Mouse (Mus musculus) myocyte (in vitro differentiated cells): ENCODE results near the gene Prkag1. TPM values are rescaled to one million over a fixed set of nuclear protein-coding genes. Genes with fewer than 3 reads are reported as not detected.

Experiments used
- H3K27me3 ChIP-seq: one replicate; pipeline ENCODE4 v1.6.1; 2011; ENCODE audit not compliant: control insufficient read depth, insufficient read depth, insufficient read length
- H3K36me3 ChIP-seq: one replicate; pipeline ENCODE4 v1.6.1; 2011; ENCODE audit not compliant: control insufficient read depth, insufficient read depth
- H3K4me2 ChIP-seq: one replicate; pipeline ENCODE4 v1.6.1; 2011; ENCODE audit warnings: low read depth, control low read depth
- H3K4me3 ChIP-seq: one replicate; pipeline ENCODE4 v1.5.1; 2011; ENCODE audit warnings: mild to moderate bottlenecking, control low read depth, moderate library complexity
- H3K79me2 ChIP-seq: one replicate; pipeline ENCODE4 v1.6.1; 2011; ENCODE audit not compliant: control insufficient read depth, insufficient read depth
- H3ac ChIP-seq: one replicate; pipeline ENCODE4 v1.6.1; 2011; ENCODE audit not compliant: control insufficient read depth, insufficient read length
- CEBPB ChIP-seq: IDR thresholded peaks from 2 replicates; pipeline ENCODE4 v1.6.1; 2011; ENCODE audit warnings: mild to moderate bottlenecking, moderate library complexity; ENCODE audit not compliant: poor library complexity, insufficient read depth, severe bottlenecking
- E2F4 ChIP-seq: IDR thresholded peaks from one replicate; pipeline ENCODE4 v1.6.1; 2011; ENCODE audit warnings: mild to moderate bottlenecking, control low read depth, moderate library complexity; ENCODE audit not compliant: insufficient read depth
- MAX ChIP-seq: IDR thresholded peaks from one replicate; pipeline ENCODE4 v1.6.1; 2011; ENCODE audit warnings: low read depth, mild to moderate bottlenecking, control low read depth
- MYOD1 ChIP-seq, 3 experiments: IDR thresholded peaks; one replicate each; pipeline ENCODE4 v1.6.1; 2011; ENCODE audit warnings: control low read depth in 2 of 3, low read depth in 2 of 3, mild to moderate bottlenecking in 2 of 3, moderate library complexity in 1 of 3; ENCODE audit not compliant: insufficient read length in 2 of 3, control insufficient read depth in 1 of 3
- MYOG ChIP-seq, 3 experiments: IDR thresholded peaks; one replicate each; pipeline ENCODE4 v1.6.1; 2011; ENCODE audit warnings: control low read depth in 2 of 3, low read depth in 2 of 3, mild to moderate bottlenecking in 2 of 3; ENCODE audit not compliant: insufficient read length in 2 of 3, control insufficient read depth in 1 of 3, insufficient read depth in 1 of 3
- POLR2A ChIP-seq: IDR thresholded peaks from one replicate; pipeline ENCODE4 v1.6.1; 2011; ENCODE audit warnings: low read depth, mild to moderate bottlenecking, control low read depth, moderate library complexity; ENCODE audit not compliant: insufficient read length
- POLR2AphosphoS2 ChIP-seq: IDR thresholded peaks from one replicate; pipeline ENCODE4 v1.6.1; 2011; ENCODE audit warnings: low read depth, control low read depth; ENCODE audit not compliant: insufficient read length
- REST ChIP-seq: IDR thresholded peaks from one replicate; pipeline ENCODE4 v1.6.1; 2011; ENCODE audit warnings: mild to moderate bottlenecking, control low read depth, moderate library complexity; ENCODE audit not compliant: insufficient read depth, insufficient read length
- SRF ChIP-seq: IDR thresholded peaks from one replicate; pipeline ENCODE4 v1.6.1; 2011; ENCODE audit warnings: low read depth; ENCODE audit not compliant: control insufficient read depth, insufficient read length
- TCF12 ChIP-seq: IDR thresholded peaks from one replicate; pipeline ENCODE4 v1.6.1; 2011; ENCODE audit warnings: mild to moderate bottlenecking, control low read depth; ENCODE audit not compliant: poor library complexity, insufficient read depth, severe bottlenecking
- TCF3 ChIP-seq: IDR thresholded peaks from one replicate; pipeline ENCODE4 v1.6.1; 2011; ENCODE audit warnings: low read depth, control low read depth; ENCODE audit not compliant: insufficient read length
- USF1 ChIP-seq: IDR thresholded peaks from one replicate; pipeline ENCODE4 v1.6.1; 2011; ENCODE audit warnings: low read depth, mild to moderate bottlenecking, control low read depth, moderate library complexity
- polyA plus RNA-seq: library from polyadenylated mRNA; unstranded; fragments of >200 nt; fragmentation: generic; extraction: Trizol; gene quantifications from one replicate; pipeline ENCODE4 v1.2.1, GENCODE M21; 2012; ENCODE audit warnings: missing spikeins

Prkag1 gene
- polyA plus RNA-seq, 1 experiment = 99.7 TPM

GRCm38 (mm10) chr15:98849956-98850600 lies 18.8 kb upstream of the Prkag1 start:
- peaks cover 55% of the 10 kb centered on the region for H3K36me3 ChIP-seq
- no peak overlapping the region for H3K4me3 ChIP-seq
- TF ChIP-seq POLR2A (no peak), E2F4 (no peak), POLR2AphosphoS2 (peak; percentile 26), TCF12 (no peak), SRF (no peak), MAX (no peak), REST (no peak)
- H3K4me2 ChIP-seq = no peak overlapping the region
- H3K27me3 ChIP-seq = no peaks in the 10 kb centered on the region
- peaks cover 14% of the 10 kb centered on the region for H3K79me2 ChIP-seq
- H3ac ChIP-seq = no peak overlapping the region

GRCm38 (mm10) chr15:98849165-98849564 lies 17.8 kb upstream of the Prkag1 start:
- Histone ChIP-seq H3K36me3 (peaks cover 62% of the 10 kb centered on the region), H3K4me2 (no peak overlapping the region), H3ac (no peak overlapping the region), H3K4me3 (no peak overlapping the region), H3K27me3 (no peaks in the 10 kb centered on the region), H3K79me2 (peaks cover 14% of the 10 kb centered on the region)
- TF ChIP-seq TCF3 (no peak), MYOG (IDR thresholded peaks at IDR 0.05; ENCODE audit: control insufficient read depth in 1 of 3, insufficient read depth in 1 of 3, insufficient read length in 2 of 3, low read depth in 2 of 3) (no peak), E2F4 (no peak), MAX (no peak), USF1 (no peak), MYOD1 (IDR thresholded peaks at IDR 0.05; ENCODE audit: control insufficient read depth in 1 of 3, insufficient read length in 2 of 3, low read depth in 2 of 3) (no peak), SRF (no peak), POLR2AphosphoS2 (peak; percentile 26), CEBPB (no peak), POLR2A (peak; percentile 5), TCF12 (no peak), REST (no peak)

- no peak overlapping the region for H3K4me3 ChIP-seq
- peaks cover 14% of the 10 kb centered on the region for H3K79me2 ChIP-seq
- H3K27me3 ChIP-seq = no peaks in the 10 kb centered on the region
- no peak overlapping the region for H3K4me2 ChIP-seq
- peaks cover 55% of the 10 kb centered on the region for H3K36me3 ChIP-seq
- TF ChIP-seq MYOG (IDR thresholded peaks at IDR 0.05; ENCODE audit: control insufficient read depth in 1 of 3, insufficient read depth in 1 of 3, insufficient read length in 2 of 3, low read depth in 2 of 3) (no peak), SRF (no peak), USF1 (no peak), MAX (no peak), POLR2AphosphoS2 (no peak), TCF12 (no peak), REST (no peak), CEBPB (no peak), MYOD1 (IDR thresholded peaks at IDR 0.05; ENCODE audit: control insufficient read depth in 1 of 3, insufficient read length in 2 of 3, low read depth in 2 of 3) (no peak), POLR2A (no peak), TCF3 (no peak), E2F4 (no peak)
- no peak overlapping the region for H3ac ChIP-seq
Observed at GRCm38 (mm10) chr15:98846140-98846539, 14.8 kb upstream of the Prkag1 start.

GRCm38 (mm10) chr15:98845149-98845548 lies 13.8 kb upstream of the Prkag1 start:
- Histone ChIP-seq H3K27me3 (no peaks in the 10 kb centered on the region), H3K36me3 (peaks cover 59% of the 10 kb centered on the region), H3K4me2 (no peak overlapping the region), H3K79me2 (peaks cover 14% of the 10 kb centered on the region), H3ac (no peak overlapping the region), H3K4me3 (no peak overlapping the region)
- no peak for TF ChIP-seq CEBPB
- TF ChIP-seq SRF = no peak
- peak in 2 of 3 experiments; percentile 93 to 94 for TF ChIP-seq MYOD1 (IDR thresholded peaks at IDR 0.05; ENCODE audit: control insufficient read depth in 1 of 3, insufficient read length in 2 of 3, low read depth in 2 of 3)
- TF ChIP-seq TCF12 = no peak
- TF ChIP-seq MYOG (IDR thresholded peaks at IDR 0.05; ENCODE audit: control insufficient read depth in 1 of 3, insufficient read depth in 1 of 3, insufficient read length in 2 of 3, low read depth in 2 of 3) = peak in 2 of 3 experiments; percentile 74 to 92
- TF ChIP-seq USF1 = no peak
- TF ChIP-seq REST = no peak
- peak; percentile 34 for TF ChIP-seq POLR2A
- no peak for TF ChIP-seq MAX
- TF ChIP-seq E2F4 = no peak
- peak; percentile 91 for TF ChIP-seq TCF3
- TF ChIP-seq POLR2AphosphoS2 = peak; percentile 59

GRCm38 (mm10) chr15:98843595-98844223 lies 12.4 kb upstream of the Prkag1 start:
- Histone ChIP-seq H3K79me2 (peaks cover 4% of the 10 kb centered on the region), H3K4me3 (no peak overlapping the region), H3ac (no peak overlapping the region), H3K27me3 (no peaks in the 10 kb centered on the region), H3K4me2 (no peak overlapping the region), H3K36me3 (peaks cover 53% of the 10 kb centered on the region)
- TF ChIP-seq MYOG (IDR thresholded peaks at IDR 0.05; ENCODE audit: control insufficient read depth in 1 of 3, insufficient read depth in 1 of 3, insufficient read length in 2 of 3, low read depth in 2 of 3) (no peak), POLR2A (no peak), TCF3 (no peak), SRF (no peak), CEBPB (no peak), MAX (no peak), TCF12 (no peak), REST (no peak), POLR2AphosphoS2 (no peak), MYOD1 (IDR thresholded peaks at IDR 0.05; ENCODE audit: control insufficient read depth in 1 of 3, insufficient read length in 2 of 3, low read depth in 2 of 3) (no peak), USF1 (no peak)
